Mouse (Mus musculus) kidney, embryonic 16.5 days (tissue): ENCODE data around the gene Irf4. TPM values are rescaled to one million over a fixed set of nuclear protein-coding genes. Genes with fewer than 3 reads are reported as not detected.

Experiments used
- ATAC-seq: fragments of 200-750 bp; cut with Nextera tagmentation; 2 replicates; pipeline ENCODE4 v1.8.0; 2017; ENCODE audit warnings: moderate TSS enrichment; ENCODE audit not compliant: low FRiP score, low TSS enrichment
- H3K27ac ChIP-seq: fragments of 300-500 bp; sonication (generic); 2 replicates; pipeline ENCODE4 v1.5.1; 2014; ENCODE audit warnings: low read length
- H3K27me3 ChIP-seq: fragments of 300-500 bp; sonication (generic); 2 replicates; pipeline ENCODE4 v1.6.1; 2014; ENCODE audit warnings: low read length, control low read depth, mixed read lengths; ENCODE audit not compliant: insufficient read depth
- H3K36me3 ChIP-seq: fragments of 300-500 bp; sonication (generic); 2 replicates; pipeline ENCODE4 v1.6.1; 2014; ENCODE audit warnings: low read length, control low read depth, mixed read lengths; ENCODE audit not compliant: insufficient read depth
- H3K4me1 ChIP-seq: fragments of 300-500 bp; sonication (generic); 2 replicates; pipeline ENCODE4 v1.6.1; 2014; ENCODE audit warnings: low read length, control low read depth, mixed read lengths; ENCODE audit not compliant: insufficient read depth
- H3K4me2 ChIP-seq: fragments of 300-500 bp; sonication (generic); replicated peaks from 2 replicates; pipeline ENCODE4 v1.6.1; 2014; ENCODE audit warnings: low read depth, low read length
- H3K4me3 ChIP-seq: fragments of 300-500 bp; sonication (generic); 2 replicates; pipeline ENCODE4 v1.5.1; 2014; ENCODE audit warnings: mild to moderate bottlenecking, low read length
- H3K9ac ChIP-seq: fragments of 300-500 bp; sonication (generic); replicated peaks from 2 replicates; pipeline ENCODE4 v1.6.1; 2014; ENCODE audit warnings: low read length
- H3K9me3 ChIP-seq: fragments of 300-500 bp; sonication (generic); 2 replicates; pipeline ENCODE4 v1.6.1; 2016; ENCODE audit warnings: low read length, control low read depth
- WGBS: fragments of 180-500 bp; shearing (Covaris S2); extraction: QIAGEN DNeasy Blood & Tissue Kit; methylation state at CpG from one replicate; pipeline ENCODE4 v1.1.7; 2014; 5-methylcytosine and 5-hydroxymethylcytosine counted together
- polyA plus RNA-seq: library from polyadenylated mRNA; unstranded; fragments of >200 nt; fragmentation: Nextera tagmentation; extraction: Ambion mirVana; gene quantifications from 2 replicates; pipeline ENCODE4 v1.2.1, GENCODE M21; 2015

Irf4 gene
- polyA plus RNA-seq, 1 experiment from 2014 or later, result 0.15 TPM

- Histone ChIP-seq H3K9ac (0 out of 2 replicates have a peak overlapping the region, but pooled peaks have one; percentile 12), H3K27me3 (peaks cover 60% of the 10 kb centered on the region), H3K9me3 (no peaks in the 10 kb centered on the region), H3K36me3 (no peaks in the 10 kb centered on the region), H3K27ac (no peak overlapping the region), H3K4me3 (peak overlapping the region; percentile 50), H3K4me1 (peaks cover 18% of the 10 kb centered on the region), H3K4me2 (peak overlapping the region; percentile 75)
- WGBS, result 6% methylated on average over 11 of the region's 11 CpGs
- ATAC-seq, result peak; percentile 18; the same call in 1 of the 2 replicates
Observed at GRCm38 (mm10) chr13:30749557-30750141, 623 bp downstream of the Irf4 start.

- ATAC-seq, result peak; percentile 69
- H3K4me1 ChIP-seq, result peaks cover 18% of the 10 kb centered on the region
- no peak overlapping the region for H3K27ac ChIP-seq
- H3K36me3 ChIP-seq, result no peaks in the 10 kb centered on the region
- no peaks in the 10 kb centered on the region for H3K9me3 ChIP-seq
- no peak overlapping the region for H3K9ac ChIP-seq
- peaks cover 60% of the 10 kb centered on the region for H3K27me3 ChIP-seq
- peak overlapping the region; percentile 75 for H3K4me2 ChIP-seq
- H3K4me3 ChIP-seq, result peak overlapping the region; percentile 50
- 3% methylated on average over 33 of the region's 33 CpGs for WGBS
Observed at GRCm38 (mm10) chr13:30750461-30751303, 1.7 kb downstream of the Irf4 start.

GRCm38 (mm10) chr13:30751304-30751580 lies 2.2 kb downstream of the Irf4 start:
- peaks cover 56% of the 10 kb centered on the region for H3K27me3 ChIP-seq
- H3K36me3 ChIP-seq, result no peaks in the 10 kb centered on the region
- H3K9ac ChIP-seq, result no peak overlapping the region
- H3K9me3 ChIP-seq, result no peaks in the 10 kb centered on the region
- no peak overlapping the region for H3K4me2 ChIP-seq
- no peak for ATAC-seq
- no peak overlapping the region for H3K4me3 ChIP-seq
- WGBS, result 20% methylated on average over 6 of the region's 6 CpGs
- peaks cover 18% of the 10 kb centered on the region for H3K4me1 ChIP-seq
- no peak overlapping the region for H3K27ac ChIP-seq

GRCm38 (mm10) chr13:30752581-30753187 lies 3.7 kb downstream of the Irf4 start:
- no peak for ATAC-seq
- H3K27ac ChIP-seq, result no peak overlapping the region
- WGBS, result 66% methylated on average over 4 of the region's 4 CpGs
- H3K4me1 ChIP-seq, result peaks cover 18% of the 10 kb centered on the region
- no peak overlapping the region for H3K9ac ChIP-seq
- no peaks in the 10 kb centered on the region for H3K36me3 ChIP-seq
- peaks cover 43% of the 10 kb centered on the region for H3K27me3 ChIP-seq
- no peak overlapping the region for H3K4me3 ChIP-seq
- H3K9me3 ChIP-seq, result no peaks in the 10 kb centered on the region
- no peak overlapping the region for H3K4me2 ChIP-seq

- Histone ChIP-seq H3K9me3 (no peaks in the 10 kb centered on the region), H3K4me2 (no peak overlapping the region), H3K27ac (no peak overlapping the region), H3K36me3 (no peaks in the 10 kb centered on the region), H3K4me1 (peaks cover 18% of the 10 kb centered on the region), H3K9ac (no peak overlapping the region), H3K4me3 (no peak overlapping the region), H3K27me3 (peaks cover 39% of the 10 kb centered on the region)
- no peak for ATAC-seq
- WGBS, result 89% methylated on average over 3 of the region's 3 CpGs
Observed at GRCm38 (mm10) chr13:30753441-30753840, 4.4 kb downstream of the Irf4 start.

- no peaks in the 10 kb centered on the region for H3K9me3 ChIP-seq
- H3K9ac ChIP-seq, result no peak overlapping the region
- peaks cover 17% of the 10 kb centered on the region for H3K4me1 ChIP-seq
- H3K27ac ChIP-seq, result no peak overlapping the region
- peaks cover 33% of the 10 kb centered on the region for H3K27me3 ChIP-seq
- 91% methylated on average over 4 of the region's 4 CpGs for WGBS
- no peak overlapping the region for H3K4me2 ChIP-seq
- H3K4me3 ChIP-seq, result no peak overlapping the region
- H3K36me3 ChIP-seq, result no peaks in the 10 kb centered on the region
- no peak for ATAC-seq
Observed at GRCm38 (mm10) chr13:30754066-30754465, 5.0 kb downstream of the Irf4 start.

GRCm38 (mm10) chr13:30754825-30755476 lies 5.9 kb downstream of the Irf4 start:
- H3K36me3 ChIP-seq, result no peaks in the 10 kb centered on the region
- no peak overlapping the region for H3K9ac ChIP-seq
- WGBS, result 79% methylated on average over 10 of the region's 10 CpGs
- H3K4me3 ChIP-seq, result no peak overlapping the region
- peaks cover 8% of the 10 kb centered on the region for H3K4me1 ChIP-seq
- no peak overlapping the region for H3K4me2 ChIP-seq
- ATAC-seq, result no peak
- no peak overlapping the region for H3K27ac ChIP-seq
- H3K27me3 ChIP-seq, result peaks cover 24% of the 10 kb centered on the region
- no peaks in the 10 kb centered on the region for H3K9me3 ChIP-seq

GRCm38 (mm10) chr13:30755577-30755976 lies 6.6 kb downstream of the Irf4 start:
- Histone ChIP-seq H3K9me3 (no peaks in the 10 kb centered on the region), H3K4me1 (peaks cover 2% of the 10 kb centered on the region; the same call in 1 of the 2 replicates), H3K4me3 (no peak overlapping the region), H3K27me3 (peaks cover 18% of the 10 kb centered on the region), H3K27ac (no peak overlapping the region), H3K36me3 (no peaks in the 10 kb centered on the region), H3K4me2 (no peak overlapping the region), H3K9ac (no peak overlapping the region)
- 85% methylated on average over 3 of the region's 3 CpGs for WGBS
- no peak for ATAC-seq

- Histone ChIP-seq H3K27ac (no peak overlapping the region), H3K36me3 (no peaks in the 10 kb centered on the region), H3K4me3 (no peak overlapping the region), H3K4me1 (no peaks in the 10 kb centered on the region), H3K9ac (no peak overlapping the region), H3K9me3 (no peaks in the 10 kb centered on the region), H3K27me3 (peaks cover 13% of the 10 kb centered on the region), H3K4me2 (no peak overlapping the region)
- WGBS, result 77% methylated on average over 9 of the region's 9 CpGs
- ATAC-seq, result no peak
Observed at GRCm38 (mm10) chr13:30755998-30756639, 7.1 kb downstream of the Irf4 start.
